Mouse (Mus musculus) liver, adult 2 months (tissue): ENCODE measurements at regions not wholly inside any gene's neighbourhood (a gene's known extent, or its start where the extent isn't known, plus 50 kb on each side); places are given as distances from the start of the nearest gene placed in this dataset.

Experiments used
- CTCF ChIP-seq: fragments of 200-500 bp; IDR thresholded peaks from 2 replicates; pipeline ENCODE4 v1.5.1; 2011; ENCODE audit warnings: low read depth, low read length, control low read depth
- POLR2A ChIP-seq: fragments of 200-500 bp; IDR thresholded peaks from 2 replicates; pipeline ENCODE4 v1.6.1; 2011; ENCODE audit warnings: low read length, control low read depth; ENCODE audit not compliant: insufficient read depth; ENCODE audit errors: extremely low read depth

GRCm38 (mm10) chr11:25157135-25157860 lies 1053.3 kb downstream of the 5730522E02Rik start:
- TF ChIP-seq POLR2A (no peak), CTCF (no peak)
